Mouse (Mus musculus): ENCODE data around the gene Uhrf1bp1. TPM values are rescaled to one million over a fixed set of nuclear protein-coding genes. Genes with fewer than 3 reads are reported as not detected.
A peak's percentile ranks its signal among the peaks of the same experiment; 100 is the strongest.

The Uhrf1bp1 gene
- total RNA-seq (2012; rRNA removed) (23.1 and 25.9 TPM in 2 replicates), polyA plus RNA-seq (2012; ENCODE audit: insufficient read depth in 1 of 2, insufficient read length in 2 of 2, low read depth in 1 of 2, low replicate concordance in 2 of 2, missing spikeins in 1 of 2) (10 to 100 TPM in 1 of 2 experiments, not detected in 1; 43.6 TPM)

DNA sequence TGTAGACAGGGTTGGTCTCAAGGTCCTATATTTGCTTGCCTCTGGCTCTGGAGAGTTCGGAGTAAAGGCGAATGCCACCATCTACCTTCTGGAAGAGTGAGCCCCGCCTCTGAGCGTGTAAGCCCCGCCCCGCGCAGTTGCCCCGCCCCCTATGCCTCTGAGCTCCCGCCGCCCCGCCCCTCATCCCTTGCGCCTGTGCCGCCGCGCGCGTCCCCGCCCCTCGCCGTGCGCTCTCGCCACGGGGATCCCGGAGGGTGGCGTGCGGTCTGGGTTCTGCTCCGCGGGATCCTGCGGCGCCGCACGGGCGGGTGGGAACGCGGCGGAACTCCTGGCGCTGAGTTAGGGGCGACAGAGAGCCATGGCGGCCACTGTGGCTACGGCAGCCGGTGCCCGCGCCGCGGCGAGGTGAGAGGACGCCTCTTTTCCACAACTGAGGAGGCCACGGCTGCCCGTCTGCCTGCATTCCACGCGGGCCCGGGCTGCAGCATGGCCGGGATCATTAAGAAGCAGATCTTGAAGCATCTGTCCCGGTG lies at the start of gene Uhrf1bp1:
TSS of gene Uhrf1bp1 (plus strand) at position 177 of the 533 bp plus-strand sequence.
- H3K36me3 ChIP-seq (ENCODE audit: control insufficient read depth in 1 of 2, insufficient read depth in 2 of 2, low read length in 2 of 2): peaks cover 3 to 19% of the 10 kb centered on the region in 2 experiments
- H3K27ac ChIP-seq (ENCODE audit: control insufficient read depth, low read depth, low read length): peak within 1 kb of the TSS; percentile 82
- H3K4me1 ChIP-seq (ENCODE audit: control insufficient read depth in 1 of 2, insufficient read depth in 2 of 2, low read length in 2 of 2): peaks cover 16 to 23% of the 10 kb centered on the region in 2 experiments
- peak; percentile 90 for DNase-seq (ENCODE audit: low read depth, low spot score)
- peak within 1 kb of the TSS; percentile 86 for H3K9ac ChIP-seq (ENCODE audit: control insufficient read depth, low read depth, low read length, poor library complexity, severe bottlenecking)
- no peaks in the 10 kb centered on the region for H3K9me3 ChIP-seq (replicated peaks; ENCODE audit: insufficient read depth, low read length)
- peak within 1 kb of the TSS; percentile 75 to 97 for H3K4me3 ChIP-seq (ENCODE audit: control insufficient read depth in 1 of 2, insufficient read depth in 1 of 2, low read depth in 2 of 2, low read length in 2 of 2)
- H3K27me3 ChIP-seq (ENCODE audit: control insufficient read depth in 1 of 2, insufficient read depth in 2 of 2, low read length in 2 of 2): no peaks in the 10 kb centered on the region
- peaks cover 47% of the 10 kb centered on the region for H3K79me2 ChIP-seq (ENCODE audit: control insufficient read depth, insufficient read depth, low read length, poor library complexity)
- TF ChIP-seq MAZ (IDR thresholded peaks at IDR 0.05; ENCODE audit: low read depth, low read length): 0 out of 2 replicates have a peak, but pooled peaks have one; percentile 16
- TF ChIP-seq GATA1 (IDR thresholded peaks at IDR 0.05; ENCODE audit: low read depth, low read length): no peak
- peak; percentile 56; the same call in 1 of the 2 replicates for TF ChIP-seq ZMIZ1 (IDR thresholded peaks at IDR 0.05; ENCODE audit: low read depth, low read length)
- no peak for TF ChIP-seq EP300 (IDR thresholded peaks at IDR 0.05; ENCODE audit: low read depth in 1 of 2, low read length in 2 of 2)
- peak; percentile 29; the same call in 1 of the 2 replicates for TF ChIP-seq POLR2AphosphoS2 (IDR thresholded peaks at IDR 0.05; ENCODE audit: low read length)
- TF ChIP-seq USF2 (IDR thresholded peaks at IDR 0.05; ENCODE audit: borderline replicate concordance in 1 of 2, insufficient read depth in 1 of 2, low read depth in 1 of 2, low read length in 2 of 2): no peak
- TF ChIP-seq MYB (IDR thresholded peaks at IDR 0.05; ENCODE audit: low read depth, low read length): no peak
- TF ChIP-seq SIN3A (IDR thresholded peaks at IDR 0.05; ENCODE audit: low read length): 0 out of 2 replicates have a peak, but pooled peaks have one; percentile 24
- TF ChIP-seq CHD2 (IDR thresholded peaks at IDR 0.05; ENCODE audit: low read length): no peak
- TF ChIP-seq MXI1 (IDR thresholded peaks at IDR 0.05; ENCODE audit: low read depth, low read length): 0 out of 2 replicates have a peak, but pooled peaks have one; percentile 46
- 0 out of 2 replicates have a peak, but pooled peaks have one; percentile 11 for TF ChIP-seq ZNF384 (IDR thresholded peaks at IDR 0.05; ENCODE audit: low read depth, low read length)
- no peak for TF ChIP-seq SMC3 (IDR thresholded peaks at IDR 0.05; ENCODE audit: low read depth, low read length)
- no peak for TF ChIP-seq UBTF (IDR thresholded peaks at IDR 0.05; ENCODE audit: borderline replicate concordance, insufficient read depth, low read depth, low read length)
- TF ChIP-seq POLR2A (IDR thresholded peaks at IDR 0.05; ENCODE audit: control insufficient read depth in 1 of 2, insufficient read depth in 1 of 2, low read depth in 1 of 2, low read length in 2 of 2, poor library complexity in 1 of 2): peak; percentile 73 to 84; a peak in 3 of 4 replicates
- no peak for TF ChIP-seq POLR2AphosphoS5 (IDR thresholded peaks at IDR 0.05; ENCODE audit: borderline replicate concordance, low read depth, low read length)
- peak; percentile 79 for TF ChIP-seq NELFE (IDR thresholded peaks at IDR 0.05; ENCODE audit: low read depth, low read length)
- TF ChIP-seq CTCF (IDR thresholded peaks at IDR 0.05 in 2 of 3, conservative IDR thresholded peaks at IDR 0.05 in 1 of 3; ENCODE audit: control insufficient read depth in 1 of 3, insufficient read depth in 1 of 3, low read depth in 2 of 3, low read length in 3 of 3, poor library complexity in 1 of 3, severe bottlenecking in 1 of 3): no peak
- TF ChIP-seq ELF1 (IDR thresholded peaks at IDR 0.05; ENCODE audit: low read depth, low read length): 0 out of 2 replicates have a peak, but pooled peaks have one; percentile 7
- TF ChIP-seq GABPA (IDR thresholded peaks at IDR 0.05; ENCODE audit: low read depth, low read length): no peak
- no peak for TF ChIP-seq KAT2A (conservative IDR thresholded peaks at IDR 0.05; ENCODE audit: low read depth, low read length)
- 0 out of 2 replicates have a peak, but pooled peaks have one; percentile 26 for TF ChIP-seq TCF12 (IDR thresholded peaks at IDR 0.05; ENCODE audit: low read depth, low read length)
- TF ChIP-seq ZC3H11A (IDR thresholded peaks at IDR 0.05; ENCODE audit: low read depth, low read length): no peak
- no peak for TF ChIP-seq USF1 (IDR thresholded peaks at IDR 0.05; ENCODE audit: low read depth, low read length)
- TF ChIP-seq MAX (IDR thresholded peaks at IDR 0.05; ENCODE audit: low read length): peak; percentile 29; the same call in 1 of the 2 replicates
- no peak for TF ChIP-seq RAD21 (IDR thresholded peaks at IDR 0.05; ENCODE audit: low read depth, low read length)
- TF ChIP-seq BHLHE40 (IDR thresholded peaks at IDR 0.05; ENCODE audit: borderline replicate concordance, low read depth, low read length): no peak
- no peak for TF ChIP-seq ETS1 (IDR thresholded peaks at IDR 0.05; ENCODE audit: low read depth, low read length)
- TF ChIP-seq JUND (IDR thresholded peaks at IDR 0.05; ENCODE audit: low read depth, low read length): no peak
- TF ChIP-seq E2F4 (IDR thresholded peaks at IDR 0.05; ENCODE audit: borderline replicate concordance, low read depth, low read length): no peak
- 0 out of 2 replicates have a peak, but pooled peaks have one; percentile 26 for TF ChIP-seq HCFC1 (IDR thresholded peaks at IDR 0.05; ENCODE audit: low read depth, low read length)
- no peak for TF ChIP-seq MAFK (IDR thresholded peaks at IDR 0.05; ENCODE audit: borderline replicate concordance, low read depth, low read length)
- peak; percentile 73 for TF ChIP-seq NRF1 (IDR thresholded peaks at IDR 0.05; ENCODE audit: insufficient read depth, low read depth, low read length, poor library complexity, severe bottlenecking)
- TF ChIP-seq RCOR1 (IDR thresholded peaks at IDR 0.05; ENCODE audit: low read depth, low read length): no peak
- no peak for TF ChIP-seq CHD1 (IDR thresholded peaks at IDR 0.05; ENCODE audit: low read depth, low read length)
- TF ChIP-seq TAL1 (IDR thresholded peaks at IDR 0.05; ENCODE audit: low read length): no peak
- TF ChIP-seq TBP (IDR thresholded peaks at IDR 0.05; ENCODE audit: low read depth, low read length): no peak

Data from MEL (cell line).